Mouse (Mus musculus): ENCODE measurements around the gene Use1. TPM values are rescaled to one million over a fixed set of nuclear protein-coding genes. Genes with fewer than 3 reads are reported as not detected.

Gene Use1
- total and polyA plus RNA-seq, 3 experiments: 107 to 117 TPM; not detected in 1

DNA sequence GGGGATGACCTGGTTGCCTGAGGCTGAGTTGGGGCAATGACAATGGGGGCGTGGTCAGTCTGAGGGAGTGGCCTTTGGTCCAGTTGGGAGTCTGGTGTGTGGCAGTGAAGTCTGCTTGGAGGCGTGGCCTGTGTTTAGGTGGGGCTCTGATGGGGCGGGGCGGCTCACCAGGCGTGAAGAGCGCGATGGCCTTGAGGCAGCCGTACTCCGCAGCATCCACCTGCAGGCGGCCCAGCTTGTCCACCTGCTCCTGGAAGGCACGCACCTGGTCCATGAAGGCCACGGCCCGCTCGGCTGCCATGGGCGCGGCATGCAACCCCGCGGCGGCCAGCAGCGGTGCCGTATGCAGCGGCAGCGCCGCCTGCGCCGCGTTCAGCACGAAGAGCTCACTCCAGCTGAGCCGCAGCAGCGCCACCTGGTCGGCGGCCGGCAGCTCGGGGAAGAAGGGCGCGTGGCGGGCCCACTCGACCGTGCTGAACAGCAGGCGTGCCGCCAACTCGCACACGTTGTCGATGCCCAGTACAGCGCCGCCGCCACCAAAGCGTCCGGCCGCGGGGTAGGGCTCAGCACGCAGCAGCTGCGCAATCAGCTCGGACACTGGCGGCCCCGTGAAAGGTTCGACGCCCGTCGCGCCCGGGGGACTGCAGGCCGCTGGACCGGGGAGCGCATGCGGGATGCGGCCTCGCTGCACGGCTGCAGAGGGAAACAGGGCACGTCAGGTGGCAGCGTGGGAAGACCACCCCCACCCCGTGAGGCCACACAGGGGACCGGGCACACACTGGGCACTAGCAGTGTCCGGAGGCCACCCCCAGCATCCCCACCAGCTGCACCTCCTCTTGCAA is 9.2 kb downstream of the Use1 start:
- Histone ChIP-seq H3K79me2 (ENCODE audit: control insufficient read depth, insufficient read depth, low read length, poor library complexity) (peaks cover 2% of the 10 kb centered on the region), H3K4me3 (ENCODE audit: control insufficient read depth in 1 of 2, insufficient read depth in 1 of 2, low read depth in 2 of 2, low read length in 2 of 2) (no peak overlapping the region), H3K27ac (ENCODE audit: control insufficient read depth, low read depth, low read length) (no peak overlapping the region), H3K4me1 (ENCODE audit: control insufficient read depth in 1 of 2, insufficient read depth in 2 of 2, low read length in 2 of 2) (peaks cover 0 to 6% of the 10 kb centered on the region in 2 experiments; a peak in 2 of 4 replicates), H3K9me3 (replicated peaks; ENCODE audit: insufficient read depth, low read length) (no peaks in the 10 kb centered on the region), H3K27me3 (ENCODE audit: control insufficient read depth in 1 of 2, insufficient read depth in 2 of 2, low read length in 2 of 2) (no peaks in the 10 kb centered on the region), H3K9ac (ENCODE audit: control insufficient read depth, low read depth, low read length, poor library complexity, severe bottlenecking) (no peak overlapping the region), H3K36me3 (ENCODE audit: control insufficient read depth in 1 of 2, insufficient read depth in 2 of 2, low read length in 2 of 2) (no peaks in the 10 kb centered on the region)
- no peak for DNase-seq (ENCODE audit: low read depth, low spot score)
- TF ChIP-seq CHD2 (IDR thresholded peaks at IDR 0.05; ENCODE audit: low read length): no peak
- TF ChIP-seq SIN3A (IDR thresholded peaks at IDR 0.05; ENCODE audit: low read length): no peak
- no peak for TF ChIP-seq HCFC1 (IDR thresholded peaks at IDR 0.05; ENCODE audit: low read depth, low read length)
- TF ChIP-seq UBTF (IDR thresholded peaks at IDR 0.05; ENCODE audit: borderline replicate concordance, insufficient read depth, low read depth, low read length): no peak
- no peak for TF ChIP-seq POLR2A (IDR thresholded peaks at IDR 0.05; ENCODE audit: control insufficient read depth in 1 of 2, insufficient read depth in 1 of 2, low read depth in 1 of 2, low read length in 2 of 2, poor library complexity in 1 of 2)
- no peak for TF ChIP-seq MXI1 (IDR thresholded peaks at IDR 0.05; ENCODE audit: low read depth, low read length)
- no peak for TF ChIP-seq ELF1 (IDR thresholded peaks at IDR 0.05; ENCODE audit: low read depth, low read length)
- no peak for TF ChIP-seq USF1 (IDR thresholded peaks at IDR 0.05; ENCODE audit: low read depth, low read length)

DNA sequence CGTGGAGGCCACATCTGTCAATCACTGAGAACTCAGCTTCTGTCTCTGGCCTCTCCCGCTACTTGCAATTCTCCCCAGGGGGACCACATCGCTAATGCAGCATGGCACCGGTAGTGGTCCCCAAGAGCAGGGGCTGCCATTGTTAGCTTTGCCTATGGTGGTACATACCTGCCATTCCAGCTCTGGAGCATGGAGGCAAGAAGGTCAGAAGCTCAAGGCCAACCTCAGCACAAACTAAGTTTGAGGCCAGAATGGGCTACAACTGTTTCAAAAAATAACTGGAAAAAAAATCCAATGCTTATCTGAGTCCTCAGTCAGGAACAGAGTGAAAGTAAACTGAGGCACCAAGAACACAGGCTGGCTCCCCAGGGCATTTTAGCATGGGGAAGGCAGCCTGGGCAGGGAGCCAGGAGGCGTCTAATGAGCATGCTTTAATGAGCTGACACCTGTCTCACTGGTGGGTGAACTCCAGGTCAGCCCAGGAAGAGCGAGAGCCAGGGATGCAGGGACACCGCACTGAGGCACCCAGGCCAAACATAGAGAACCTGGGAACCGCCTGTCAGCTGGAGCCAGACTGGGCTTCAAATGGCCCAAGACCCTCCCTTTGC is 9.9 kb downstream of the Use1 start:
- peaks cover 0 to 8% of the 10 kb centered on the region in 2 experiments; a peak in 2 of 4 replicates for H3K4me1 ChIP-seq (ENCODE audit: control insufficient read depth in 1 of 2, insufficient read depth in 2 of 2, low read length in 2 of 2)
- peaks cover 9% of the 10 kb centered on the region for H3K79me2 ChIP-seq (ENCODE audit: control insufficient read depth, insufficient read depth, low read length, poor library complexity)
- no peak overlapping the region for H3K27ac ChIP-seq (ENCODE audit: control insufficient read depth, low read depth, low read length)
- no peaks in the 10 kb centered on the region for H3K36me3 ChIP-seq (ENCODE audit: control insufficient read depth in 1 of 2, insufficient read depth in 2 of 2, low read length in 2 of 2)
- H3K27me3 ChIP-seq (ENCODE audit: control insufficient read depth in 1 of 2, insufficient read depth in 2 of 2, low read length in 2 of 2): no peaks in the 10 kb centered on the region
- H3K9ac ChIP-seq (ENCODE audit: control insufficient read depth, low read depth, low read length, poor library complexity, severe bottlenecking): no peak overlapping the region
- TF ChIP-seq ELF1 (IDR thresholded peaks at IDR 0.05; ENCODE audit: low read depth, low read length): no peak
- TF ChIP-seq RAD21 (IDR thresholded peaks at IDR 0.05; ENCODE audit: low read depth, low read length): no peak
- TF ChIP-seq POLR2AphosphoS5 (IDR thresholded peaks at IDR 0.05; ENCODE audit: borderline replicate concordance, low read depth, low read length): no peak
- TF ChIP-seq E2F4 (IDR thresholded peaks at IDR 0.05; ENCODE audit: borderline replicate concordance, low read depth, low read length): no peak
- TF ChIP-seq MXI1 (IDR thresholded peaks at IDR 0.05; ENCODE audit: low read depth, low read length): no peak
- TF ChIP-seq ZC3H11A (IDR thresholded peaks at IDR 0.05; ENCODE audit: low read depth, low read length): no peak
- no peak for TF ChIP-seq JUND (IDR thresholded peaks at IDR 0.05; ENCODE audit: low read depth, low read length)
- no peak for TF ChIP-seq SMC3 (IDR thresholded peaks at IDR 0.05; ENCODE audit: low read depth, low read length)
- TF ChIP-seq MAFK (IDR thresholded peaks at IDR 0.05; ENCODE audit: borderline replicate concordance, low read depth, low read length): no peak
- no peak for TF ChIP-seq ZMIZ1 (IDR thresholded peaks at IDR 0.05; ENCODE audit: low read depth, low read length)
- no peak for TF ChIP-seq ETS1 (IDR thresholded peaks at IDR 0.05; ENCODE audit: low read depth, low read length)
- H3K4me3 ChIP-seq (ENCODE audit: control insufficient read depth in 1 of 2, insufficient read depth in 1 of 2, low read depth in 2 of 2, low read length in 2 of 2): no peak overlapping the region
- no peaks in the 10 kb centered on the region for H3K9me3 ChIP-seq (replicated peaks; ENCODE audit: insufficient read depth, low read length)
- DNase-seq (ENCODE audit: low read depth, low spot score): no peak

Data from MEL (cell line).